Mouse (Mus musculus) forebrain, embryonic 13.5 days (tissue): Measurements from ENCODE around the gene Abca7. TPM values are rescaled to one million over a fixed set of nuclear protein-coding genes. Genes with fewer than 3 reads are reported as not detected.
"Not testable (repeated sequence)": the region's sequence is repeated elsewhere in the genome, so short reads cannot be mapped to it uniquely, and the experiment has no call there.

Experiments used
- ATAC-seq: fragments of 200-750 bp; cut with Nextera tagmentation; 2 replicates; pipeline ENCODE4 v1.8.0; 2017
- H3K27ac ChIP-seq: fragments of 300-500 bp; sonication (generic); 2 replicates; pipeline ENCODE4 v1.5.1; 2015; ENCODE audit warnings: inconsistent platforms, mild to moderate bottlenecking, moderate library complexity
- H3K27me3 ChIP-seq: fragments of 300-500 bp; sonication (generic); 2 replicates; pipeline ENCODE4 v1.6.1; 2015; ENCODE audit warnings: mild to moderate bottlenecking, inconsistent platforms
- H3K36me3 ChIP-seq: fragments of 300-500 bp; sonication (generic); 2 replicates; pipeline ENCODE4 v1.6.1; 2015; ENCODE audit warnings: mild to moderate bottlenecking, inconsistent platforms; ENCODE audit not compliant: poor library complexity, severe bottlenecking
- H3K4me1 ChIP-seq: fragments of 300-500 bp; sonication (generic); 2 replicates; pipeline ENCODE4 v1.6.1; 2015; ENCODE audit warnings: inconsistent platforms
- H3K4me2 ChIP-seq: fragments of 300-500 bp; sonication (generic); 2 replicates; pipeline ENCODE4 v1.6.1; 2015; ENCODE audit warnings: inconsistent platforms, mild to moderate bottlenecking, moderate library complexity
- H3K4me3 ChIP-seq: fragments of 300-500 bp; sonication (generic); 2 replicates; pipeline ENCODE4 v1.5.1; 2015; ENCODE audit warnings: mild to moderate bottlenecking, inconsistent platforms
- H3K9ac ChIP-seq: fragments of 300-500 bp; sonication (generic); 2 replicates; pipeline ENCODE4 v1.6.1; 2015; ENCODE audit warnings: mild to moderate bottlenecking, inconsistent platforms
- H3K9me3 ChIP-seq: fragments of 300-500 bp; sonication (generic); replicated peaks from 2 replicates; pipeline ENCODE4 v1.6.1; 2016; ENCODE audit warnings: inconsistent platforms
- WGBS: fragments of 180-500 bp; shearing (Covaris S2); methylation state at CpG from one replicate; pipeline ENCODE4 v1.1.7; 2015; 5-methylcytosine and 5-hydroxymethylcytosine counted together
- polyA plus RNA-seq: library from polyadenylated mRNA; unstranded; fragments of >200 nt; fragmentation: Nextera tagmentation; extraction: Ambion mirVana; gene quantifications from 2 replicates; pipeline ENCODE4 v1.2.1, GENCODE M21; 2015

Gene Abca7
- polyA plus RNA-seq: 3.1 and 3.9 TPM in 2 replicates

DNA sequence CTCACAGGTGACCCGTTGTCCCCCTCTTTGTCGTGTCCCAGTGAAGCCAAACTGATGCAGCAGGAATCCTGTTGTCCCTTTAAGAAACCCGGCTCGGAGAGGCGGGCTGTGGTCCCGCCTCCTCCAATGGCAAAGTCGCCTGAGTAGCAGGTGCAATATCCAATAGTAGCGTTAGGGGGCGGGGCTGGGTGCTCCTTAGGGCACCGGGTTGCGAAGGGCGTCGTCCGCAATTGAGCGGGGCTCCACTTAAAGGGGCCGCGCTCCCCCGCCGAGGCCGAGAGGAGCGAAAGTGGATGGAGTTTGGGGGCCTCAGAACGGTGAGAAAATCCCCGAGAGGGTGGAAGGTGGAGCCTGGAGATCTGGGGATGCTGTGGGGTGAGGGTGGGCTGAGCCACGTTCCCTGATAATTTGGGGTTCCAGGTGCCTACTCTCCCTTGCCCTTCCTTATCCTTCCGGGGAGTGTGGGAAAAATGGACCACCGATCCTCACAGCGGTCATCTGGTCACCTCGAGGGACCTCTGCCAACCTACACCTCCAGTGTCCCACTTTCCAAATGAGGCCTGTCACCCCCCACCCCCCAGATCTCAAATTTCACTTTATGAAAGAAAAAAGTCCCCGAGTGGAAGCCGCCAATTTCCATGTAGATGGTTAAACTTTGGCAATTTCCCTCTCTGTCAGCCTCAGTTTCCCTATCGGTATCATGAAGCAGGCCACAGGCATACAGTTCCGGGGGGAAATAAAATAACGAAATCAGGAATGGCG lies at the start of gene Abca7:
Abca7 (plus strand) TSS at position 223 of the 762 bp plus-strand sequence.
- ATAC-seq: peak; percentile 89
- Histone ChIP-seq H3K27me3 (peaks cover 32% of the 10 kb centered on the region), H3K9me3 (peaks cover 3% of the 10 kb centered on the region), H3K4me1 (peaks cover 25% of the 10 kb centered on the region), H3K4me3 (peak within 1 kb of the TSS; percentile 51), H3K27ac (peak within 1 kb of the TSS; percentile 52), H3K9ac (peak within 1 kb of the TSS; percentile 63), H3K4me2 (peak within 1 kb of the TSS; percentile 81), H3K36me3 (no peaks in the 10 kb centered on the region)
- WGBS: under 1% methylated on average over 34 of the region's 34 CpGs

- peak overlapping the region; percentile 38; the same call in 1 of the 2 replicates for H3K9ac ChIP-seq
Measured at GRCm38 (mm10) chr10:79946752-79947322, 49.5 kb upstream of the Abca7 start.

DNA sequence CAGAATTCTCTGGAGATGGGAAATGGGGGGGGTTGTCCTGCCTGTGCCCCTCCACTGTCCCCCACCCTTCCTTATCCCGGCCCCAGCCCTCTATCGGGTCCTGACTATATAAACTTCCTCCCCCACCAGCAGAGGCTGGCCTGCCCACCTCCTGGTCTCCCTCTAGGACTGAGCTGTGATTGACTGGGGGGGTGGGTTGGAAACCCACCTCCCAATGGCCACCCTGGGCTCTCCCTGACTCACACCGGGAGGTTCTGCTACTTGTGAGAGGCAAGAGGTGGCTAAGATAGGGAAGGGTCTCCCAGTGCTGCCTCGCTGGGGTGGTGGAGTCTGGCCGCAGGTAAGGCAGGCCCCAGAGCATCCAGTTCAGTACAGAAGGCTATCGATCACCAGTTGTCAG lies 48.8 kb upstream of the Abca7 start:
- H3K27me3 ChIP-seq: no peaks in the 10 kb centered on the region
- WGBS: 72% methylated on average over 6 of the region's 6 CpGs
- H3K36me3 ChIP-seq: peaks cover 41% of the 10 kb centered on the region
- H3K4me2 ChIP-seq: no peak overlapping the region
- no peak overlapping the region for H3K9ac ChIP-seq
- no peaks in the 10 kb centered on the region for H3K9me3 ChIP-seq
- H3K27ac ChIP-seq: no peak overlapping the region
- H3K4me1 ChIP-seq: peaks cover 21% of the 10 kb centered on the region
- no peak overlapping the region for H3K4me3 ChIP-seq
- no peak for ATAC-seq

More at GRCm38 (mm10) chr10:79946752-79947322, 49.5 kb upstream of the Abca7 start:
- H3K9me3 ChIP-seq: no peaks in the 10 kb centered on the region
- peaks cover 21% of the 10 kb centered on the region for H3K4me1 ChIP-seq
- no peak overlapping the region; the same call in 1 of the 2 replicates for H3K4me2 ChIP-seq
- no peak overlapping the region for H3K4me3 ChIP-seq
- WGBS: 19% methylated on average over 7 of the region's 7 CpGs
- H3K27me3 ChIP-seq: no peaks in the 10 kb centered on the region
- H3K27ac ChIP-seq: no peak overlapping the region
- H3K36me3 ChIP-seq: peaks cover 46% of the 10 kb centered on the region
- ATAC-seq: no peak

DNA sequence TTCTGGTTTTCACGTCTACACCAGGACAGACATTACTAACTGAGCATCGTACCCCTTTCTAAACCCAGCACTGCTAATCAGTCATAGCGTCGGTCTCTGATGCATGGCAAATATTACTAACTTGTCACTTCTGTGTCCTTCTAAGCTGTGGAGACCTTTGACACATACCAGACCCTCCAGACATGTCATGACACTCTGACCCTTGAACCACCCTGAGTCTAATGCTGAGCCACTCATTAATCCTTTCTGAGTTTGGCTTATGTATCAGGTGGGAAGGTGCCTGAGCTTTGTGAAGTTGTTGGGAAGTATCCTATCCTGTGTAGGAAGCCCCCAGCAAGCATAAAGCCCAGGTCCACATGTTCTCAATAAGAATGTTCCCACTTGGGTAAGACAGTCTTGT lies 46.4 kb upstream of the Abca7 start:
- Histone ChIP-seq H3K27ac (no peak overlapping the region), H3K36me3 (peaks cover 53% of the 10 kb centered on the region), H3K4me3 (no peak overlapping the region), H3K9me3 (no peaks in the 10 kb centered on the region), H3K4me2 (no peak overlapping the region), H3K27me3 (no peaks in the 10 kb centered on the region), H3K9ac (no peak overlapping the region), H3K4me1 (peaks cover 21% of the 10 kb centered on the region)
- no peak for ATAC-seq
- WGBS: 95% methylated on average over 4 of the region's 4 CpGs

- no peak for ATAC-seq
- H3K4me3 ChIP-seq: no peak overlapping the region
- H3K36me3 ChIP-seq: peaks cover 53% of the 10 kb centered on the region
- H3K27me3 ChIP-seq: no peaks in the 10 kb centered on the region
- WGBS: 84% methylated on average over 18 of the region's 18 CpGs
- H3K9me3 ChIP-seq: no peaks in the 10 kb centered on the region
- H3K4me1 ChIP-seq: peaks cover 15% of the 10 kb centered on the region
- no peak overlapping the region for H3K9ac ChIP-seq
- H3K4me2 ChIP-seq: no peak overlapping the region
- no peak overlapping the region for H3K27ac ChIP-seq
Measured at GRCm38 (mm10) chr10:79950661-79951060, 45.6 kb upstream of the Abca7 start.

- peaks cover 41% of the 10 kb centered on the region for H3K36me3 ChIP-seq
- H3K4me3 ChIP-seq: no peak overlapping the region
- H3K4me2 ChIP-seq: no peak overlapping the region
- 89% methylated on average over 6 of the region's 6 CpGs for WGBS
- no peak overlapping the region for H3K27ac ChIP-seq
- 0 out of 2 replicates have a peak, but pooled peaks cover 5% of the 10 kb centered on the region for H3K27me3 ChIP-seq
- H3K9ac ChIP-seq: no peak overlapping the region
- H3K4me1 ChIP-seq: peaks cover 4% of the 10 kb centered on the region; the same call in 1 of the 2 replicates
- H3K9me3 ChIP-seq: no peaks in the 10 kb centered on the region
- ATAC-seq: no peak
Measured at GRCm38 (mm10) chr10:79953946-79954345, 42.3 kb upstream of the Abca7 start.

DNA sequence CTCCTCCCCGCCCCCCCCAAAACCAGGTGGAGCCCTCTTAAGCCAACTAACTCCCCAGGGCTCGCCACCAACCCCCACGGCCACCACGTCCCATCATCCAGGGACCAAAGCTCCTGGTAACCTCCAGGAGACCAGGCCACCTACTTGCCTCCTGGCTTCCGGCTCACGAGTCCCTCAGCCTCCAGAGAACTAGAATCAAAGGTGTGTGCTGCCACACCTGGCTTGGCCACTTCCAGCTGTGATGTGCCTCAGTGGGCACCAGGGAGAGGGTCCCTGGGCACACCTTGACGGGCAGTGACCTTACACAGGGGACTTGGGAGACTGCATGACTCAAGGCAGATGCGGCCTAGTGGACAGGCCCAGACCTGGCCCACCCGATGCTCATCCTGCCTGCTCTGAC lies 40.6 kb upstream of the Abca7 start:
- Histone ChIP-seq H3K27ac (no peak overlapping the region), H3K4me3 (no peak overlapping the region), H3K36me3 (peaks cover 23% of the 10 kb centered on the region), H3K9ac (0 out of 2 replicates have a peak overlapping the region, but pooled peaks have one; percentile 3), H3K27me3 (0 out of 2 replicates have a peak, but pooled peaks cover 5% of the 10 kb centered on the region), H3K4me2 (no peak overlapping the region), H3K4me1 (peaks cover 7% of the 10 kb centered on the region), H3K9me3 (no peaks in the 10 kb centered on the region)
- no peak for ATAC-seq
- 79% methylated on average over 9 of the region's 9 CpGs for WGBS

DNA sequence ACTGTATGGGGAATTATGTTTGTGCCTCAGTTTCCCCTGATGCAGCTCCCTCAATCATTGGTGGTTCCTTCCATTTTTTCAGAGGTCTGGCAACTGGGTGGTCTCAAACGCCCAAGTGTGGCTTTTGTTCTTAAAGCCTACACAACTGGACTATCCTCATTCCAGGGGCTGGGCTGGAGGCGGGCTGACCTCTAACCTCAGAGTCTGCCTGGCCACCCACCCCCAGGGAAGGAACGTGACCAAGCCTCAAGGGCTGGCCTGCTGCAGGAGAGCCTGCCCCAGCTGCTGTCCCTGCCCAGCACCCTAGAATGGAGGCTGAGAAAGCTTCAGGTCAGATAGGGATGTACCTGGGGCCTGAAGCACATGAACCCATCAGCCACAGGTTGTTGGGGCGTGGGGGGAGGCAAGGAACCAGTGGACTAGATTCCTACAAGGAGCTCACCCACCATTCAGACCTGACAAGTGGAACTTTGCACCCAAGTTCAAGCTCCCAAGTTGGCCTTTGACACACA lies 39.6 kb upstream of the Abca7 start:
- WGBS: 22% methylated on average over 4 of the region's 4 CpGs

GRCm38 (mm10) chr10:79958140-79958816 lies 38.0 kb upstream of the Abca7 start:
- WGBS: 16% methylated on average over 21 of the region's 21 CpGs
- no peak overlapping the region for H3K4me3 ChIP-seq

More for the DNA sequence above, 39.6 kb upstream of the Abca7 start:
- Histone ChIP-seq H3K27ac (no peak overlapping the region), H3K4me1 (peaks cover 15% of the 10 kb centered on the region), H3K9ac (no peak overlapping the region), H3K9me3 (no peaks in the 10 kb centered on the region), H3K4me3 (no peak overlapping the region), H3K27me3 (0 out of 2 replicates have a peak, but pooled peaks cover 5% of the 10 kb centered on the region), H3K4me2 (no peak overlapping the region), H3K36me3 (peaks cover 18% of the 10 kb centered on the region)
- ATAC-seq: no peak

DNA sequence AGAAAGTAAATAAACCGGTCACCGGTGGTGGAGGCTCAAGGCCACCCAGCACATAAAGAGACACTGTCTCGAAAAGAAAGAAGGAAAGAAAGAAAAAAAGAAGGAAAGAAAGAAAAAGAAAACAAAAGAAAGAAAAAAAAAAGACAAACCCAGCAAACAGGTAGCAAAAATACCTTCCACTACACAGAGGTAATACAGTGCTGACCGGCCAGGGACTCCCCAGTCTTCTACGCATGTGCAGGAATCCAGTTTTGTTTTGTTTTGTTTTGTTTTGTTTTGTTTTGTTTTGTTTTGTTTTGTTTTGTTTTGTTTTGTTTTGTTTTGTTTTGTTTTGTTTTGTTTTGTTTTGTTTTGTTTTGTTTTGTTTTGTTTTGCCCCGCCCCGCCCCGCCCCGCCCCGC lies 36.9 kb upstream of the Abca7 start:
- Histone ChIP-seq H3K4me2 (peak overlapping the region; percentile 93), H3K4me3 (peak overlapping the region; percentile 97), H3K4me1 (peaks cover 15% of the 10 kb centered on the region), H3K36me3 (peaks cover 29% of the 10 kb centered on the region)
- not testable (repeated sequence) for H3K27ac ChIP-seq, H3K27me3 ChIP-seq, H3K9ac ChIP-seq, H3K9me3 ChIP-seq
- ATAC-seq: peak; percentile 48; the same call in 1 of the 2 replicates
- 69% methylated on average over 5 of the region's 10 CpGs for WGBS

More at GRCm38 (mm10) chr10:79958140-79958816, 38.0 kb upstream of the Abca7 start:
- Histone ChIP-seq H3K27me3 (0 out of 2 replicates have a peak, but pooled peaks cover 5% of the 10 kb centered on the region), H3K36me3 (peaks cover 22% of the 10 kb centered on the region), H3K9ac (no peak overlapping the region), H3K9me3 (no peaks in the 10 kb centered on the region), H3K4me1 (peaks cover 15% of the 10 kb centered on the region), H3K4me2 (peak overlapping the region; percentile 25), H3K27ac (no peak overlapping the region)
- ATAC-seq: no peak

GRCm38 (mm10) chr10:79959847-79960601 lies 36.3 kb upstream of the Abca7 start, which contains the start of gene Wdr18:
Wdr18 (plus strand) TSS chr10:79960152.
- Histone ChIP-seq H3K9me3 (no peaks in the 10 kb centered on the region), H3K4me3 (peak within 1 kb of the TSS; percentile 97), H3K4me1 (peaks cover 15% of the 10 kb centered on the region), H3K9ac (peak within 1 kb of the TSS; percentile 79), H3K36me3 (peaks cover 35% of the 10 kb centered on the region), H3K27ac (peak within 1 kb of the TSS; percentile 41), H3K27me3 (0 out of 2 replicates have a peak, but pooled peaks cover 5% of the 10 kb centered on the region), H3K4me2 (peak within 1 kb of the TSS; percentile 93)
- peak; percentile 98 for ATAC-seq
- under 1% methylated on average over 61 of the region's 61 CpGs for WGBS
